Mouse (Mus musculus): ENCODE data around the gene Fmo4. TPM values are rescaled to one million over a fixed set of nuclear protein-coding genes. Genes with fewer than 3 reads are reported as not detected.

Gene Fmo4
- polyA plus RNA-seq, 2 experiments = 0.76 to 0.84 TPM

GRCm38 (mm10) chr1:162777943-162778538 lies 35.7 kb downstream of the Fmo4 start:
- H3K27ac ChIP-seq (replicated peaks; ENCODE audit: low read depth, low read length) = no peak overlapping the region
- no peak overlapping the region for H3K4me2 ChIP-seq (replicated peaks; ENCODE audit: low read depth, low read length, severe bottlenecking)
- ATAC-seq (ENCODE audit: low FRiP score, low read depth) (no peak), DNase-seq (ENCODE audit: low spot score) (no peak)
- H3K9ac ChIP-seq (ENCODE audit: low read depth, low read length, severe bottlenecking) = no peak overlapping the region
- no peak overlapping the region for H3K4me3 ChIP-seq (replicated peaks; ENCODE audit: low read length)
- H3K36me3 ChIP-seq (ENCODE audit: control insufficient read depth, insufficient read depth, low read length) = no peaks in the 10 kb centered on the region
- 85% methylated on average over 5 of the region's 5 CpGs for WGBS
- H3K27me3 ChIP-seq (ENCODE audit: control insufficient read depth, insufficient read depth, low read length) = no peaks in the 10 kb centered on the region
- H3K9me3 ChIP-seq (ENCODE audit: control insufficient read depth, low read length) = no peaks in the 10 kb centered on the region
- no peak for TF ChIP-seq POLR2A (IDR thresholded peaks at IDR 0.05; ENCODE audit: borderline replicate concordance, extremely low read depth, insufficient read depth, insufficient read length)
- H3K4me1 ChIP-seq (ENCODE audit: control insufficient read depth, insufficient read depth, low read length) = no peaks in the 10 kb centered on the region

GRCm38 (mm10) chr1:162773661-162774060 lies 40.1 kb downstream of the Fmo4 start:
- no peak overlapping the region for H3K27ac ChIP-seq (replicated peaks; ENCODE audit: low read depth, low read length)

GRCm38 (mm10) chr1:162771617-162772360 lies 42.0 kb downstream of the Fmo4 start:
- ATAC-seq (ENCODE audit: low FRiP score, low read depth) (no peak), DNase-seq (ENCODE audit: low spot score) (no peak)
- Histone ChIP-seq H3K4me1 (ENCODE audit: control insufficient read depth, insufficient read depth, low read length) (no peaks in the 10 kb centered on the region), H3K4me2 (replicated peaks; ENCODE audit: low read depth, low read length, severe bottlenecking) (no peak overlapping the region), H3K27ac (replicated peaks; ENCODE audit: low read depth, low read length) (no peak overlapping the region), H3K27me3 (ENCODE audit: control insufficient read depth, insufficient read depth, low read length) (no peaks in the 10 kb centered on the region), H3K9ac (ENCODE audit: low read depth, low read length, severe bottlenecking) (no peak overlapping the region), H3K4me3 (replicated peaks; ENCODE audit: low read length) (no peak overlapping the region), H3K36me3 (ENCODE audit: control insufficient read depth, insufficient read depth, low read length) (no peaks in the 10 kb centered on the region), H3K9me3 (ENCODE audit: control insufficient read depth, low read length) (no peaks in the 10 kb centered on the region)
- no peak for TF ChIP-seq POLR2A (IDR thresholded peaks at IDR 0.05; ENCODE audit: borderline replicate concordance, extremely low read depth, insufficient read depth, insufficient read length)
- 65% methylated on average over 4 of the region's 4 CpGs for WGBS

More at GRCm38 (mm10) chr1:162773661-162774060, 40.1 kb downstream of the Fmo4 start:
- H3K4me1 ChIP-seq (ENCODE audit: control insufficient read depth, insufficient read depth, low read length) = no peaks in the 10 kb centered on the region
- H3K36me3 ChIP-seq (ENCODE audit: control insufficient read depth, insufficient read depth, low read length) = no peaks in the 10 kb centered on the region
- H3K27me3 ChIP-seq (ENCODE audit: control insufficient read depth, insufficient read depth, low read length) = no peaks in the 10 kb centered on the region
- WGBS = 75% methylated on average over 4 of the region's 4 CpGs
- H3K4me3 ChIP-seq (replicated peaks; ENCODE audit: low read length) = no peak overlapping the region
- H3K4me2 ChIP-seq (replicated peaks; ENCODE audit: low read depth, low read length, severe bottlenecking) = no peak overlapping the region
- DNase-seq (ENCODE audit: low spot score) (no peak), ATAC-seq (ENCODE audit: low FRiP score, low read depth) (no peak)
- H3K9me3 ChIP-seq (ENCODE audit: control insufficient read depth, low read length) = no peaks in the 10 kb centered on the region
- H3K9ac ChIP-seq (ENCODE audit: low read depth, low read length, severe bottlenecking) = no peak overlapping the region
- no peak for TF ChIP-seq POLR2A (IDR thresholded peaks at IDR 0.05; ENCODE audit: borderline replicate concordance, extremely low read depth, insufficient read depth, insufficient read length)

GRCm38 (mm10) chr1:162752009-162752408 lies 61.8 kb downstream of the Fmo4 start:
- 79% methylated on average over 6 of the region's 6 CpGs for WGBS
- no peak overlapping the region for H3K27ac ChIP-seq (replicated peaks; ENCODE audit: low read depth, low read length)
- no peak for DNase-seq (ENCODE audit: low spot score)
- H3K4me3 ChIP-seq (replicated peaks; ENCODE audit: low read length) = no peak overlapping the region
- ATAC-seq (ENCODE audit: low FRiP score, low read depth) = no peak
- no peak overlapping the region for H3K4me2 ChIP-seq (replicated peaks; ENCODE audit: low read depth, low read length, severe bottlenecking)
- H3K36me3 ChIP-seq (ENCODE audit: control insufficient read depth, insufficient read depth, low read length) = no peaks in the 10 kb centered on the region
- H3K4me1 ChIP-seq (ENCODE audit: control insufficient read depth, insufficient read depth, low read length) = no peaks in the 10 kb centered on the region
- H3K9me3 ChIP-seq (ENCODE audit: control insufficient read depth, low read length) = no peaks in the 10 kb centered on the region
- H3K27me3 ChIP-seq (ENCODE audit: control insufficient read depth, insufficient read depth, low read length) = no peaks in the 10 kb centered on the region
- no peak for TF ChIP-seq POLR2A (IDR thresholded peaks at IDR 0.05; ENCODE audit: borderline replicate concordance, extremely low read depth, insufficient read depth, insufficient read length)
- H3K9ac ChIP-seq (ENCODE audit: low read depth, low read length, severe bottlenecking) = no peak overlapping the region

GRCm38 (mm10) chr1:162749607-162750006 lies 64.2 kb downstream of the Fmo4 start:
- no peak overlapping the region for H3K4me2 ChIP-seq (replicated peaks; ENCODE audit: low read depth, low read length, severe bottlenecking)
- WGBS = 64% methylated on average over 7 of the region's 7 CpGs
- no peaks in the 10 kb centered on the region for H3K36me3 ChIP-seq (ENCODE audit: control insufficient read depth, insufficient read depth, low read length)
- no peak overlapping the region for H3K9ac ChIP-seq (ENCODE audit: low read depth, low read length, severe bottlenecking)
- H3K27me3 ChIP-seq (ENCODE audit: control insufficient read depth, insufficient read depth, low read length) = no peaks in the 10 kb centered on the region
- DNase-seq (ENCODE audit: low spot score) = no peak
- H3K4me1 ChIP-seq (ENCODE audit: control insufficient read depth, insufficient read depth, low read length) = no peaks in the 10 kb centered on the region
- no peak for TF ChIP-seq POLR2A (IDR thresholded peaks at IDR 0.05; ENCODE audit: borderline replicate concordance, extremely low read depth, insufficient read depth, insufficient read length)
- H3K9me3 ChIP-seq (ENCODE audit: control insufficient read depth, low read length) = no peaks in the 10 kb centered on the region
- no peak for ATAC-seq (ENCODE audit: low FRiP score, low read depth)
- no peak overlapping the region for H3K27ac ChIP-seq (replicated peaks; ENCODE audit: low read depth, low read length)
- H3K4me3 ChIP-seq (replicated peaks; ENCODE audit: low read length) = no peak overlapping the region

Data from limb, embryonic 14.5 days (tissue).